In genomic region chr17:11712066-11712465, GRCm38 (mm10) we compare ENCODE assay signal across 18 mouse cellular contexts.
DNase-seq lines count a peak whose midpoint lies in the region; ATAC-seq and TF ChIP-seq lines count a peak whose summit lies in the region.
"Had no signal": no experiment of that assay in that cellular context is flagged by ENCODE, and none has a peak within 500 bp of the region (broad histone marks: within the 10 kb centered on the region; RNA-seq: fewer than 3 reads in every experiment).

No protein-coding gene starts in this region.

- no peak overlapping the region for H3K4me2 ChIP-seq in stomach, embryonic 16.5 days (ENCODE audit: low read depth, low read length)
- no peak overlapping the region for H3K4me2 ChIP-seq in stomach, postnatal 0 days (replicated peaks; ENCODE audit: low read depth)
- H3K4me2 ChIP-seq in midbrain, embryonic 15.5 days = no peak overlapping the region
- H3K4me2 ChIP-seq: forebrain, embryonic 12.5 days; heart, embryonic 12.5 days; neural tube, embryonic 15.5 days had no signal

- H3K36me3 ChIP-seq in kidney, adult 2 months (ENCODE audit: control insufficient read depth, insufficient read depth, low read length) = no peaks in the 10 kb centered on the region
- no peaks in the 10 kb centered on the region for H3K36me3 ChIP-seq in stomach, embryonic 16.5 days (ENCODE audit: control insufficient read depth, insufficient read depth, low read length)
- no peaks in the 10 kb centered on the region for H3K36me3 ChIP-seq in stomach, postnatal 0 days (ENCODE audit: control insufficient read depth, insufficient read depth, low read length)
- no peaks in the 10 kb centered on the region for H3K36me3 ChIP-seq in midbrain, embryonic 15.5 days (replicated peaks)
- H3K36me3 ChIP-seq: forebrain, embryonic 12.5 days; heart, embryonic 12.5 days; neural tube, embryonic 15.5 days had no signal

- no peaks in the 10 kb centered on the region for H3K9me3 ChIP-seq in stomach, embryonic 16.5 days (replicated peaks; ENCODE audit: control insufficient read depth, low read length)
- no peaks in the 10 kb centered on the region for H3K9me3 ChIP-seq in stomach, postnatal 0 days (ENCODE audit: control insufficient read depth, low read length)
- H3K9me3 ChIP-seq in midbrain, embryonic 15.5 days = no peaks in the 10 kb centered on the region
- H3K9me3 ChIP-seq: forebrain, embryonic 12.5 days; heart, embryonic 12.5 days; neural tube, embryonic 15.5 days had no signal

- DNase-seq in adrenal gland, postnatal 14 days = peak; percentile 17
- no peak for DNase-seq in adrenal gland, postnatal 36 days
- peak; percentile 11 for DNase-seq in kidney, postnatal 10 days
- DNase-seq in kidney, adult 2 months = no peak
- DNase-seq in stomach, postnatal 0 days (ENCODE audit: low spot score) = no peak
- peak; percentile 29 for DNase-seq in lung, postnatal 36 days
- DNase-seq: cerebellum, adult 9-10 months; gastrocnemius, postnatal 10 days; heart, postnatal 36 days; thymus, adult 18-20 months had no signal

- no peak for TF ChIP-seq EP300 in stomach, postnatal 0 days (optimal IDR thresholded peaks at IDR 0.05)

- no peak overlapping the region for H3K9ac ChIP-seq in stomach, embryonic 16.5 days (ENCODE audit: low read length)
- H3K9ac ChIP-seq in stomach, postnatal 0 days (ENCODE audit: low read length) = no peak overlapping the region
- no peak overlapping the region for H3K9ac ChIP-seq in midbrain, embryonic 15.5 days
- H3K9ac ChIP-seq: forebrain, embryonic 12.5 days; heart, embryonic 12.5 days; liver, embryonic 14.5 days; neural tube, embryonic 15.5 days had no signal

- no peaks in the 10 kb centered on the region for H3K4me1 ChIP-seq in kidney, adult 2 months (ENCODE audit: control insufficient read depth, insufficient read depth, low read length)
- no peaks in the 10 kb centered on the region for H3K4me1 ChIP-seq in stomach, embryonic 16.5 days (ENCODE audit: control insufficient read depth, insufficient read depth, low read length)
- no peaks in the 10 kb centered on the region for H3K4me1 ChIP-seq in stomach, postnatal 0 days (replicated peaks; ENCODE audit: control insufficient read depth, insufficient read depth)
- no peaks in the 10 kb centered on the region for H3K4me1 ChIP-seq in midbrain, embryonic 15.5 days
- H3K4me1 ChIP-seq: forebrain, embryonic 12.5 days; heart, embryonic 12.5 days; megakaryocyte, embryonic 14.5 days; neural tube, embryonic 15.5 days had no signal

- no peaks in the 10 kb centered on the region for H3K27me3 ChIP-seq in kidney, adult 2 months (replicated peaks; ENCODE audit: control insufficient read depth, insufficient read depth, low read length)
- H3K27me3 ChIP-seq in stomach, embryonic 16.5 days (ENCODE audit: control insufficient read depth, insufficient read depth, low read length) = no peaks in the 10 kb centered on the region
- H3K27me3 ChIP-seq in stomach, postnatal 0 days (ENCODE audit: control insufficient read depth, insufficient read depth, low read length) = no peaks in the 10 kb centered on the region
- H3K27me3 ChIP-seq in midbrain, embryonic 15.5 days (replicated peaks) = no peaks in the 10 kb centered on the region
- H3K27me3 ChIP-seq: CH12.LX; forebrain, embryonic 12.5 days; heart, embryonic 12.5 days; megakaryocyte, embryonic 14.5 days; neural tube, embryonic 15.5 days had no signal

- H3K27ac ChIP-seq in kidney, adult 2 months (ENCODE audit: insufficient read depth, low read depth, low read length) = no peak overlapping the region
- H3K27ac ChIP-seq in stomach, embryonic 16.5 days (ENCODE audit: low read length) = no peak overlapping the region
- no peak overlapping the region for H3K27ac ChIP-seq in stomach, postnatal 0 days (replicated peaks)
- no peak overlapping the region for H3K27ac ChIP-seq in midbrain, embryonic 15.5 days
- H3K27ac ChIP-seq: forebrain, embryonic 12.5 days; liver, embryonic 14.5 days; neural tube, embryonic 15.5 days had no signal

- 61% methylated on average over 4 of the region's 4 CpGs for WGBS in kidney, adult 2 months
- whole genome bisulfite sequencing in stomach, embryonic 16.5 days = 43% methylated on average over 4 of the region's 4 CpGs
- 35% methylated on average over 4 of the region's 4 CpGs for WGBS in stomach, postnatal 0 days
- 80% methylated on average over 4 of the region's 4 CpGs for WGBS in midbrain, embryonic 15.5 days

- no peak for TF ChIP-seq CTCF in kidney, adult 2 months (conservative IDR thresholded peaks at IDR 0.05; ENCODE audit: insufficient read depth, insufficient read length, low read depth, low read length)
- TF ChIP-seq CTCF in stomach, postnatal 0 days (IDR thresholded peaks at IDR 0.05; ENCODE audit: low read depth) = no peak

- H3K4me3 ChIP-seq in kidney, adult 2 months (ENCODE audit: insufficient read depth, low read depth, low read length) = no peak overlapping the region
- H3K4me3 ChIP-seq in stomach, embryonic 16.5 days (replicated peaks; ENCODE audit: low read length) = no peak overlapping the region
- H3K4me3 ChIP-seq in stomach, postnatal 0 days (ENCODE audit: low read depth, low read length) = no peak overlapping the region
- no peak overlapping the region for H3K4me3 ChIP-seq in midbrain, embryonic 15.5 days
- H3K4me3 ChIP-seq: forebrain, embryonic 12.5 days; heart, embryonic 12.5 days; megakaryocyte, embryonic 14.5 days; neural tube, embryonic 15.5 days had no signal

- TF ChIP-seq POLR2A in kidney, adult 2 months (IDR thresholded peaks at IDR 0.05; ENCODE audit: low read depth, low read length) = no peak

- 0 out of 2 replicates have a peak, but pooled peaks have one; percentile 21 for ATAC-seq in stomach, embryonic 16.5 days (ENCODE audit: insufficient read depth, low FRiP score)
- no peak for ATAC-seq in stomach, postnatal 0 days (ENCODE audit: low FRiP score, low TSS enrichment)
- no peak for ATAC-seq in midbrain, embryonic 15.5 days (replicated peaks)

Comparison
In these comparisons a context has a peak if more than half of its experiments do, and no peak if none do; other contexts are left out.
1. DNase-seq: peak in adrenal gland, postnatal 14 days (single experiment), kidney, postnatal 10 days (single experiment) and lung, postnatal 36 days (single experiment); none in adrenal gland, postnatal 36 days (0 of 2), kidney, adult 2 months (single experiment) and stomach, postnatal 0 days (single experiment).